ENCODE assay signal across 36 mouse cellular contexts in the genomic region with DNA sequence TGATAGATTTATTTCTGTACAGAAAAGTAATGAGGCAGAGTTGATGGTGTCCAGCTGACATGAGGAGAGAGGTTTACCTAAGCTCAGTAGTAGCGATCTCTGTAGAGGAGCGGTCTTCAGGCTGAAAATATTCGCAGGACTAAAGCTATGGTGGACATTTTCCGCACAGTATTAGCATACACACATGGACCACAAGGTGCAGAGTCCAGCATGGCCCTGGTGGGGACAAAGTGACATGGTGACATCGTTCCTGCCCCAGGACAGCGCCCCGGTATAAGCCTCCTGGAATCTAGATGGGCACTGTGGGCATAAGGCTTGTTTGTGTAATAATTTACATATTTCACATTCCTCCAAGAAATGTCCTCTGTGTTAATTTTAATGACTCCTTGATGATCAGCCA.
DNase-seq lines count a peak whose midpoint lies in the region; ATAC-seq and TF ChIP-seq lines count a peak whose summit lies in the region.
"Had no signal": no experiment of that assay in that cellular context is flagged by ENCODE, and none has a peak within 500 bp of the region (broad histone marks: within the 10 kb centered on the region; RNA-seq: fewer than 3 reads in every experiment).

No protein-coding gene starts in this region.

- no peaks in the 10 kb centered on the region for H3K9me3 ChIP-seq in hindbrain, embryonic 11.5 days (ENCODE audit: control insufficient read depth, low read length)
- no peaks in the 10 kb centered on the region for H3K9me3 ChIP-seq in hindbrain, embryonic 16.5 days (ENCODE audit: control insufficient read depth, low read length)
- H3K9me3 ChIP-seq in ES-Bruce4 (replicated peaks; ENCODE audit: control insufficient read depth, insufficient read depth, low read length, poor library complexity, severe bottlenecking) = no peaks in the 10 kb centered on the region
- H3K9me3 ChIP-seq: embryonic facial prominence, embryonic 13.5 days; forebrain, embryonic 12.5 days; heart, embryonic 10.5 days; heart, embryonic 15.5 days; hindbrain, embryonic 13.5 days; kidney, embryonic 15.5 days; limb, embryonic 13.5 days; liver, embryonic 12.5 days; neural tube, embryonic 12.5 days had no signal

- H3K27ac ChIP-seq in hindbrain, embryonic 11.5 days (ENCODE audit: low read depth, low read length) = no peak overlapping the region
- H3K27ac ChIP-seq in hindbrain, embryonic 16.5 days (ENCODE audit: low read depth, low read length) = no peak overlapping the region
- H3K27ac ChIP-seq in ES-Bruce4 (ENCODE audit: insufficient read depth, low read length) = peak overlapping the region; percentile 30
- H3K27ac ChIP-seq in small intestine, adult 2 months (ENCODE audit: insufficient read depth, low read depth, low read length) = peak overlapping the region; percentile 92
- H3K27ac ChIP-seq: embryonic facial prominence, embryonic 13.5 days; forebrain, embryonic 12.5 days; heart, embryonic 10.5 days; heart, embryonic 15.5 days; hindbrain, embryonic 13.5 days; kidney, embryonic 15.5 days; layer of hippocampus, adult 2 months; left cerebral cortex, adult 2 months; limb, embryonic 13.5 days; liver, embryonic 12.5 days; macrophage; neural tube, embryonic 12.5 days had no signal

- no peak for TF ChIP-seq CTCF in ES-Bruce4 (IDR thresholded peaks at IDR 0.05; ENCODE audit: low read depth, low read length)
- TF ChIP-seq CTCF in small intestine, adult 2 months (IDR thresholded peaks at IDR 0.05; ENCODE audit: extremely low read depth, insufficient read length, insufficient replicate concordance, low read depth, low read length) = no peak

- 91% methylated on average over 7 of the region's 7 CpGs for WGBS in hindbrain, embryonic 11.5 days
- 98% methylated on average over 7 of the region's 7 CpGs for WGBS in hindbrain, embryonic 16.5 days
- 85% methylated on average over 7 of the region's 7 CpGs for WGBS in small intestine, adult 2 months

- no peak for TF ChIP-seq POLR2A in ES-Bruce4 (IDR thresholded peaks at IDR 0.05; ENCODE audit: insufficient read depth, low read length)
- TF ChIP-seq POLR2A in small intestine, adult 2 months (IDR thresholded peaks at IDR 0.05; ENCODE audit: low read depth, low read length) = no peak

- no peak for TF ChIP-seq EP300 in ES-Bruce4 (IDR thresholded peaks at IDR 0.05; ENCODE audit: insufficient read depth, low read depth, low read length)

- H3K4me1 ChIP-seq in hindbrain, embryonic 11.5 days (replicated peaks; ENCODE audit: control insufficient read depth, insufficient read depth, low read length) = no peaks in the 10 kb centered on the region
- H3K4me1 ChIP-seq in hindbrain, embryonic 16.5 days (ENCODE audit: control insufficient read depth, insufficient read depth, low read depth, low read length) = no peaks in the 10 kb centered on the region
- peaks cover 6% of the 10 kb centered on the region for H3K4me1 ChIP-seq in ES-Bruce4 (ENCODE audit: control insufficient read depth, insufficient read depth, low read length)
- peaks cover 16% of the 10 kb centered on the region for H3K4me1 ChIP-seq in small intestine, adult 2 months (ENCODE audit: control insufficient read depth, insufficient read depth, insufficient read length, low read length)
- H3K4me1 ChIP-seq: embryonic facial prominence, embryonic 13.5 days; forebrain, embryonic 12.5 days; hindbrain, embryonic 13.5 days; kidney, embryonic 15.5 days; limb, embryonic 13.5 days; liver, embryonic 12.5 days; neural tube, embryonic 12.5 days had no signal

- ATAC-seq in hindbrain, embryonic 11.5 days (ENCODE audit: low FRiP score) = peak; percentile 40; the same call in 1 of the 2 replicates
- no peak for ATAC-seq in hindbrain, embryonic 16.5 days
- ATAC-seq: CD4-positive, CD25-positive, alpha-beta regulatory T cell, adult 4 months; liver, embryonic 12.5 days; liver, postnatal 0 days; midbrain, embryonic 16.5 days had no signal

- no peak overlapping the region for H3K9ac ChIP-seq in hindbrain, embryonic 11.5 days (ENCODE audit: low read depth, low read length)
- H3K9ac ChIP-seq in hindbrain, embryonic 16.5 days (ENCODE audit: low read depth, low read length) = no peak overlapping the region
- no peak overlapping the region for H3K9ac ChIP-seq in ES-Bruce4 (ENCODE audit: low read depth, poor library complexity, severe bottlenecking)
- H3K9ac ChIP-seq: embryonic facial prominence, embryonic 13.5 days; forebrain, embryonic 12.5 days; heart, embryonic 15.5 days; hindbrain, embryonic 13.5 days; kidney, embryonic 15.5 days; limb, embryonic 13.5 days; liver, embryonic 12.5 days; liver, postnatal 0 days; neural tube, embryonic 12.5 days had no signal

- no peaks in the 10 kb centered on the region for H3K27me3 ChIP-seq in hindbrain, embryonic 11.5 days (ENCODE audit: control insufficient read depth, insufficient read depth, low read length)
- H3K27me3 ChIP-seq in hindbrain, embryonic 16.5 days (replicated peaks; ENCODE audit: control insufficient read depth, insufficient read depth, low read length) = no peaks in the 10 kb centered on the region
- H3K27me3 ChIP-seq in ES-Bruce4 (ENCODE audit: control insufficient read depth, insufficient read depth, low read length, poor library complexity, severe bottlenecking) = no peaks in the 10 kb centered on the region
- no peaks in the 10 kb centered on the region for H3K27me3 ChIP-seq in small intestine, adult 2 months (ENCODE audit: control insufficient read depth, insufficient read depth, low read length)
- H3K27me3 ChIP-seq: embryonic facial prominence, embryonic 13.5 days; forebrain, embryonic 12.5 days; heart, embryonic 15.5 days; hindbrain, embryonic 13.5 days; kidney, embryonic 15.5 days; limb, embryonic 13.5 days; liver, embryonic 12.5 days; neural tube, embryonic 12.5 days had no signal

- H3K4me3 ChIP-seq in hindbrain, embryonic 11.5 days (ENCODE audit: low read depth, low read length) = no peak overlapping the region
- no peak overlapping the region for H3K4me3 ChIP-seq in hindbrain, embryonic 16.5 days (ENCODE audit: low read length)
- no peak overlapping the region for H3K4me3 ChIP-seq in ES-Bruce4 (ENCODE audit: low read depth, low read length)
- H3K4me3 ChIP-seq in small intestine, adult 2 months (ENCODE audit: low read depth, low read length) = no peak overlapping the region
- H3K4me3 ChIP-seq: embryonic facial prominence, embryonic 13.5 days; erythroblast, embryonic 14.5 days; forebrain, embryonic 12.5 days; heart, embryonic 10.5 days; heart, embryonic 15.5 days; hindbrain, embryonic 13.5 days; kidney, embryonic 15.5 days; layer of hippocampus, adult 2 months; left cerebral cortex, adult 2 months; limb, embryonic 13.5 days; liver, embryonic 12.5 days; myocyte; neural tube, embryonic 12.5 days had no signal

- no peaks in the 10 kb centered on the region for H3K36me3 ChIP-seq in hindbrain, embryonic 11.5 days (ENCODE audit: control insufficient read depth, insufficient read depth, low read length)
- H3K36me3 ChIP-seq in hindbrain, embryonic 16.5 days (ENCODE audit: control insufficient read depth, insufficient read depth, low read length) = no peaks in the 10 kb centered on the region
- no peaks in the 10 kb centered on the region for H3K36me3 ChIP-seq in ES-Bruce4 (ENCODE audit: control insufficient read depth, insufficient read depth, low read length, poor library complexity, severe bottlenecking)
- no peaks in the 10 kb centered on the region for H3K36me3 ChIP-seq in small intestine, adult 2 months (ENCODE audit: control insufficient read depth, insufficient read depth, low read length)
- H3K36me3 ChIP-seq: embryonic facial prominence, embryonic 13.5 days; forebrain, embryonic 12.5 days; heart, embryonic 10.5 days; heart, embryonic 15.5 days; hindbrain, embryonic 13.5 days; kidney, embryonic 15.5 days; limb, embryonic 13.5 days; liver, embryonic 12.5 days; neural tube, embryonic 12.5 days had no signal

- no peak overlapping the region for H3K4me2 ChIP-seq in hindbrain, embryonic 11.5 days (replicated peaks; ENCODE audit: low read depth, low read length)
- H3K4me2 ChIP-seq in hindbrain, embryonic 16.5 days (ENCODE audit: low read length) = no peak overlapping the region
- H3K4me2 ChIP-seq: embryonic facial prominence, embryonic 13.5 days; forebrain, embryonic 12.5 days; heart, embryonic 15.5 days; hindbrain, embryonic 13.5 days; kidney, embryonic 15.5 days; limb, embryonic 13.5 days; liver, embryonic 12.5 days; neural tube, embryonic 12.5 days had no signal

- no peak for DNase-seq in hindbrain, embryonic 11.5 days (ENCODE audit: low spot score)
- peak; percentile 10 for DNase-seq in Muller cell, postnatal 12 days (ENCODE audit: inconsistent ontology term)
- no peak for DNase-seq in adrenal gland, adult 18-20 months (ENCODE audit: low spot score in 2 of 2)
- DNase-seq in urinary bladder, adult 2 months (ENCODE audit: low spot score) = no peak
- DNase-seq in cerebellum, adult 9-10 months = no peak
- DNase-seq: adrenal gland, postnatal 10 days; cerebellum, adult 8-10 months; cerebellum, postnatal 36 days; gastrocnemius, postnatal 25 days; heart, adult 11 months; kidney, adult 11 months; kidney, postnatal 36 days; liver, postnatal 0 days; lung, postnatal 10 days; right cerebral cortex, postnatal 4 days; thymus, adult 2 months; thymus, postnatal 36 days had no signal

Comparison
In these comparisons a context has a peak if more than half of its experiments do, and no peak if none do; other contexts are left out.
1. H3K27ac ChIP-seq: peak in ES-Bruce4 (single experiment) and small intestine, adult 2 months (single experiment); none in hindbrain, embryonic 11.5 days (single experiment) and hindbrain, embryonic 16.5 days (single experiment).